Mouse (Mus musculus): ENCODE data around the gene Kcnma1. TPM values are rescaled to one million over a fixed set of nuclear protein-coding genes. Genes with fewer than 3 reads are reported as not detected.

Kcnma1 gene
- polyA plus RNA-seq, 1 experiment = 0.26 TPM

DNA sequence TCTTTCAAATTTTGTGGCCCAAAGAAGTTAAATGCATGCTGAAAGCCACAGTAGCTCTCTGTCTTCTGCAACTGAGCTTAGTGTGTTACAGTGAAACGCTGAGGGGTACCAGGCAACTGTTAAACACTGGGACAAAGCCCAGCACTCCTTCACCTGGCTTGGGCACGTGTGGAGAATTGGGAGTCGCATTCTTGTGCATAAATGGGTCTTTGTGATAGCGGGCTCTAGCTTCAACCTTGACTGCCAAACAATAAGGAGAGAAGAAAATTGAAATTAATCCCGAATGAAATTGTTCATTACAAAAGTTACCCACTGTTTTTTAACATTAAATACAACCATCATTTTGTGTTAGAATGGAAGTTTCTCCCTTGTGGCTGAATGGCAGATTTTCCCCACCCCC, 623.5 kb downstream of the Kcnma1 start:
- Histone ChIP-seq H3K4me3 (no peak overlapping the region), H3K27me3 (ENCODE audit: control insufficient read depth, insufficient read depth, insufficient read length) (no peaks in the 10 kb centered on the region), H3K4me2 (ENCODE audit: low read depth) (no peak overlapping the region), H3ac (ENCODE audit: control insufficient read depth, insufficient read length) (no peak overlapping the region), H3K79me2 (ENCODE audit: control insufficient read depth, insufficient read depth) (no peaks in the 10 kb centered on the region), H3K36me3 (ENCODE audit: control insufficient read depth, insufficient read depth) (no peaks in the 10 kb centered on the region)
- TF ChIP-seq REST (IDR thresholded peaks at IDR 0.05; ENCODE audit: insufficient read depth, insufficient read length) (no peak), MAX (IDR thresholded peaks at IDR 0.05; ENCODE audit: low read depth) (no peak), MYOD1 (IDR thresholded peaks at IDR 0.05; ENCODE audit: control insufficient read depth in 1 of 3, insufficient read length in 2 of 3, low read depth in 2 of 3) (no peak)

DNA sequence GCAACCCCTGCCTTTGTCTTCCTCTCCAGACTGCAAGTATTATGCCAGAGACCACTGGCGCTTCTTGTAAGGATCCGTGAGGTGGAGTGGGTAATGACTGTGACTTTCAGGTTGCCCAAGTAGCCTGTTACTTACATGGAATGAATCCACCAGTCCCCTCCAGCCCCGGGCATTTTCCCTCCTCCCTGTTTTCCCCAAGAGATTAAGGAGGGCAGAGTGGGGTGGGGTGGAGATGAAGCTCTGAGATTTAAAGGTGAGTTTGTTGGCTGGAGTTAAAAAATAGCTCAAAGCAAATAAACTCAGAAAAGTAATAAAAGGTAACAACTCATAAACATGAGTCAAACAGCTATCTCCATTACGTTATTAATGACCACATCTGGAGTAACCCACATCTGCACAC, 624.1 kb downstream of the Kcnma1 start:
- H3K4me3 ChIP-seq = no peak overlapping the region
- no peaks in the 10 kb centered on the region for H3K79me2 ChIP-seq (ENCODE audit: control insufficient read depth, insufficient read depth)
- no peaks in the 10 kb centered on the region for H3K27me3 ChIP-seq (ENCODE audit: control insufficient read depth, insufficient read depth, insufficient read length)
- no peak for TF ChIP-seq SRF (IDR thresholded peaks at IDR 0.05; ENCODE audit: control insufficient read depth, insufficient read length, low read depth)
- TF ChIP-seq CEBPB (IDR thresholded peaks at IDR 0.05; ENCODE audit: insufficient read depth, poor library complexity, severe bottlenecking) = no peak
- H3ac ChIP-seq (ENCODE audit: control insufficient read depth, insufficient read length) = no peak overlapping the region
- H3K4me2 ChIP-seq (ENCODE audit: low read depth) = no peak overlapping the region
- H3K36me3 ChIP-seq (ENCODE audit: control insufficient read depth, insufficient read depth) = no peaks in the 10 kb centered on the region

DNA sequence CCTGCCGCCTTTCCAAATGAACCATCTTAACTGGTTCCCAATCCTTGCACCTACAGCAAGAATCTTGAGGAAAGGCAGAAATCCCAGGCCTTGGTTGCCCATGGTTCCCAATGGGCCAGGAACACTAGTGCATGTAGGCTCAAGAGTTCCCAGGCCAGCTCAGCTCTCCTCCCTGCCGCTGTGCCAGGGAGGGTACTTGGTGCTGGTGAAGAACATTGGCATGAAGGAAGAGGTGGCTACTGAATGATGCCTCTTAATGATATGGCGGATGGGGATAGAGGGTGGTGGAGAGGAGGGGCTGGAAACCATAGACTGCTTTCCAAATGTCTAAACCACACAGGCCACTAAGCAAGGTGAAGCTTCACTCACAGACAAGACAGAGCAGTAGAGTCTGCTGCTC, 627.5 kb downstream of the Kcnma1 start:
- no peaks in the 10 kb centered on the region for H3K36me3 ChIP-seq (ENCODE audit: control insufficient read depth, insufficient read depth)
- H3K79me2 ChIP-seq (ENCODE audit: control insufficient read depth, insufficient read depth) = no peaks in the 10 kb centered on the region
- no peak overlapping the region for H3K4me2 ChIP-seq (ENCODE audit: low read depth)
- no peak overlapping the region for H3ac ChIP-seq (ENCODE audit: control insufficient read depth, insufficient read length)
- H3K4me3 ChIP-seq = no peak overlapping the region
- H3K27me3 ChIP-seq (ENCODE audit: control insufficient read depth, insufficient read depth, insufficient read length) = no peaks in the 10 kb centered on the region
- TF ChIP-seq SRF (IDR thresholded peaks at IDR 0.05; ENCODE audit: control insufficient read depth, insufficient read length, low read depth) = no peak

DNA sequence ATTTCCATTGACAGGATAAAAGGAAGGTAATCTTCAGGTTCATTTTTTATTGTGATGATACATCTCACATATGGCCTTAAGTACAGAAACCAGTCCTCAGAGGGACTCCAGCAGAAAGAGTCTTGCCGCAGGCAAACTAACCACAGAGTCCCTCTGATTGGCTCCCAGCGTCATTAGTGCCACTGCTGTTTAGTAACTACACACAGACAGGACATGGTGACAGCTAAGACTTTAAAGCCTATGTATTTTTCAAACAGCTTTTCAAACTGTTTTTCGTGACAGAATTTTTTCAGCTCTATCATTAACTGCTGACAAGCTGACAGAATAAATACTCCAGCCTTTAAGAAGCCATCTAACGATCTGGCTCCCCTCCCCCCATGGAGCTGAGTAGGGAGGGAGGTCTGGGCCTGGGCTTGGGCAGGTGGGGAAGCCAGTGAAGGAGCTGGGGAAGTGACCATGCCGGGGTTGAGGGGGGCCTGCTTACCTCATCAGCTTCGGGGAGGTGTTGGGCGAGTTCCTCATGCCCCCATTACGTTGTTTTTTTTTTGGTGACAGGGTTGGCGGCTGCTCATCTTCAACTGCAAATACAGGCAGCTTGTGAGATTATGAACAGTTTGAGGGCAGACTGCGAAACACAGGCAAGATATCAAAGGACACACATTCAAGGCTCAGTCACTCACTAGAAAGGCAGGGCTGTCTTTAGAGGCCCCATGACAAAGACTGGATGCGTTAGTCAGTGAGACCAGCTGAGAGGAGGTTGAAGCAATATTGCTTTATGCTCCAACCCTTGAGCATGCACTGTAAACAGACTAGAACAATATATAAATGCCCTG, 628.3 kb downstream of the Kcnma1 start:
- H3K36me3 ChIP-seq (ENCODE audit: control insufficient read depth, insufficient read depth) = no peaks in the 10 kb centered on the region
- TF ChIP-seq MYOD1 (IDR thresholded peaks at IDR 0.05; ENCODE audit: control insufficient read depth in 1 of 3, insufficient read length in 2 of 3, low read depth in 2 of 3) (no peak), SRF (IDR thresholded peaks at IDR 0.05; ENCODE audit: control insufficient read depth, insufficient read length, low read depth) (no peak), POLR2A (IDR thresholded peaks at IDR 0.05; ENCODE audit: insufficient read length, low read depth) (no peak), POLR2AphosphoS2 (IDR thresholded peaks at IDR 0.05; ENCODE audit: insufficient read length, low read depth) (no peak), TCF12 (IDR thresholded peaks at IDR 0.05; ENCODE audit: insufficient read depth, poor library complexity, severe bottlenecking) (no peak), CEBPB (IDR thresholded peaks at IDR 0.05; ENCODE audit: insufficient read depth, poor library complexity, severe bottlenecking) (no peak), MYOG (IDR thresholded peaks at IDR 0.05; ENCODE audit: control insufficient read depth in 1 of 3, insufficient read depth in 1 of 3, insufficient read length in 2 of 3, low read depth in 2 of 3) (no peak), USF1 (IDR thresholded peaks at IDR 0.05; ENCODE audit: low read depth) (no peak), REST (IDR thresholded peaks at IDR 0.05; ENCODE audit: insufficient read depth, insufficient read length) (no peak), E2F4 (IDR thresholded peaks at IDR 0.05; ENCODE audit: insufficient read depth) (no peak), TCF3 (IDR thresholded peaks at IDR 0.05; ENCODE audit: insufficient read length, low read depth) (no peak), MAX (IDR thresholded peaks at IDR 0.05; ENCODE audit: low read depth) (no peak)
- no peak overlapping the region for H3K4me2 ChIP-seq (ENCODE audit: low read depth)
- no peak overlapping the region for H3K4me3 ChIP-seq
- H3ac ChIP-seq (ENCODE audit: control insufficient read depth, insufficient read length) = no peak overlapping the region
- H3K79me2 ChIP-seq (ENCODE audit: control insufficient read depth, insufficient read depth) = no peaks in the 10 kb centered on the region
- H3K27me3 ChIP-seq (ENCODE audit: control insufficient read depth, insufficient read depth, insufficient read length) = no peaks in the 10 kb centered on the region

DNA sequence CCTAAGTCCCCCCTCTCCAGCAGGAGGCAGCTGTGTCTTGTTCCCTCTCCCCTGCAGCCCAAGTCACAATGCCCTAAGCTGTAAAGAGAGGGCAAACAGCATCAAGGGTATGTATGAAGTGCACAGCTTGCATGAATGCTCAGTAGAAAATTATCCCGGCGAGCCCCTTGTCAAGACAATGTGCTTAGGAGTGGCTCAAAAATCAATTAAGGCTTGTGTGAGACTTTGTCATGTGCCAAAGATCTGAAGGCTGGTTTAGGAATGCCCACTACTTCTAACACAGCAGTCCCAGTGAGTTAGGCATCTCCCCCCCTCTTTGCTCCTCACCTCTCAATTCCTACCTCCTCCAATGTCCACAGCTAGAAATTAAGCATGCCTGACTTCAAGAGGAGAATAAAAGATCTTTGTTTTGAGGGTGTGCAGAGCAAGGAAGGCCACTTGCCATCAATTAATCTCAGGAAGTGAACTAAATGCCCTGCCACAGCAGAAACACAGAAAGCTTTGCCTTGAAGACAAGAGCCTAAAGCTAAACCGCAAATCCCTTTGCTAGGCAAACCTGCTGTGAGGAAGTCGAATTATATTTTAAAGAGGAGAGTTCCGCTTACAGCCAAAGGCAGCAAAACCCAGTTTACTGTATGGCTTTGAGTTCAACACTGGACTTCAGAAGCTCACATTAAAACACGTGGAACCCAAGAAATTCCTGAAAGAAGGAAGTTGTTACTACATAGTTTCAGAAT, 635.8 kb downstream of the Kcnma1 start:
- Histone ChIP-seq H3ac (ENCODE audit: control insufficient read depth, insufficient read length) (no peak overlapping the region), H3K36me3 (ENCODE audit: control insufficient read depth, insufficient read depth) (no peaks in the 10 kb centered on the region), H3K27me3 (ENCODE audit: control insufficient read depth, insufficient read depth, insufficient read length) (no peaks in the 10 kb centered on the region), H3K4me2 (ENCODE audit: low read depth) (no peak overlapping the region), H3K4me3 (no peak overlapping the region), H3K79me2 (ENCODE audit: control insufficient read depth, insufficient read depth) (no peaks in the 10 kb centered on the region)
- TF ChIP-seq TCF12 (IDR thresholded peaks at IDR 0.05; ENCODE audit: insufficient read depth, poor library complexity, severe bottlenecking) = no peak
- TF ChIP-seq MAX (IDR thresholded peaks at IDR 0.05; ENCODE audit: low read depth) = no peak
- no peak for TF ChIP-seq MYOD1 (IDR thresholded peaks at IDR 0.05; ENCODE audit: control insufficient read depth in 1 of 3, insufficient read length in 2 of 3, low read depth in 2 of 3)
- TF ChIP-seq USF1 (IDR thresholded peaks at IDR 0.05; ENCODE audit: low read depth) = no peak
- TF ChIP-seq POLR2A (IDR thresholded peaks at IDR 0.05; ENCODE audit: insufficient read length, low read depth) = no peak
- TF ChIP-seq REST (IDR thresholded peaks at IDR 0.05; ENCODE audit: insufficient read depth, insufficient read length) = no peak
- TF ChIP-seq CEBPB (IDR thresholded peaks at IDR 0.05; ENCODE audit: insufficient read depth, poor library complexity, severe bottlenecking) = no peak
